Mouse (Mus musculus): ENCODE data around the gene Slc45a1. TPM values are rescaled to one million over a fixed set of nuclear protein-coding genes. Genes with fewer than 3 reads are reported as not detected.
A peak's percentile ranks its signal among the peaks of the same experiment; 100 is the strongest.

The Slc45a1 gene
- polyA plus RNA-seq, 1 experiment: 0.42 TPM

- H3K27me3 ChIP-seq (ENCODE audit: control insufficient read depth, insufficient read depth, low read length): no peaks in the 10 kb centered on the region
- H3K27ac ChIP-seq (ENCODE audit: control insufficient read depth, insufficient read depth, low read depth, low read length): no peak overlapping the region
- H3K4me1 ChIP-seq (ENCODE audit: control insufficient read depth, insufficient read depth, low read length): peaks cover 3% of the 10 kb centered on the region; the same call in 1 of the 2 replicates
- no peaks in the 10 kb centered on the region for H3K36me3 ChIP-seq (ENCODE audit: control insufficient read depth, insufficient read depth, low read length)
- H3K4me3 ChIP-seq (ENCODE audit: control insufficient read depth, low read depth, low read length): no peak overlapping the region
- TF ChIP-seq CTCF (IDR thresholded peaks at IDR 0.05; ENCODE audit: control insufficient read depth, insufficient read depth, insufficient replicate concordance, low read depth, low read length): peak; percentile 30; the same call in 1 of the 2 replicates
- no peak for TF ChIP-seq POLR2A (IDR thresholded peaks at IDR 0.05; ENCODE audit: control insufficient read depth, low read depth, low read length)
Observed at GRCm38 (mm10) chr4:150659926-150660610, 8.1 kb upstream of the Slc45a1 start.

DNA sequence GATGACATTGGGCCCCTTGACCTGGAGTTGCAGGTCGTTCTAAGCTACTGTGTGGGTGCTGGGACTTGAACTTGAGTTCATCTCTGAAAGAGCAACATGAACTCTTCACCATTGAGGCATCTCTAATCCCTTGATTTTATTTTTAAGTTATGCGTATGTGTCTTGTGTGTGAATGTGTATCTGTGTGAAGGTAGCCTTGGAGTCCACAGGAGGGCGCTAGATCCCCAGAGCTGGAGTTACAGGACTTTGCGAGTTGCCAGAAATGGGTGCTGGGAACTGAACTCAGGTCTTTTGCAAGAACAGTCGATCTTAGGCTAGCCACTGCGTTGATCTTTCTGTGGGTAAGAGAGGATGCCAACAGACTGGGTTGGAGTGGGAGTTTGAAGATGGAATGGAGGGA is 4.5 kb upstream of the Slc45a1 start:
- Histone ChIP-seq H3K27me3 (ENCODE audit: control insufficient read depth, insufficient read depth, low read length) (no peaks in the 10 kb centered on the region), H3K36me3 (ENCODE audit: control insufficient read depth, insufficient read depth, low read length) (no peaks in the 10 kb centered on the region), H3K4me3 (ENCODE audit: control insufficient read depth, low read depth, low read length) (no peak overlapping the region), H3K27ac (ENCODE audit: control insufficient read depth, insufficient read depth, low read depth, low read length) (no peak overlapping the region), H3K4me1 (ENCODE audit: control insufficient read depth, insufficient read depth, low read length) (peaks cover 3% of the 10 kb centered on the region; the same call in 1 of the 2 replicates)
- peak; percentile 39; the same call in 1 of the 2 replicates for TF ChIP-seq CTCF (IDR thresholded peaks at IDR 0.05; ENCODE audit: control insufficient read depth, insufficient read depth, insufficient replicate concordance, low read depth, low read length)
- TF ChIP-seq POLR2A (IDR thresholded peaks at IDR 0.05; ENCODE audit: control insufficient read depth, low read depth, low read length): no peak

GRCm38 (mm10) chr4:150655989-150656388 is 4.0 kb upstream of the Slc45a1 start:
- H3K4me3 ChIP-seq (ENCODE audit: control insufficient read depth, low read depth, low read length): no peak overlapping the region
- H3K36me3 ChIP-seq (ENCODE audit: control insufficient read depth, insufficient read depth, low read length): no peaks in the 10 kb centered on the region
- no peaks in the 10 kb centered on the region for H3K27me3 ChIP-seq (ENCODE audit: control insufficient read depth, insufficient read depth, low read length)
- peaks cover 4% of the 10 kb centered on the region for H3K4me1 ChIP-seq (ENCODE audit: control insufficient read depth, insufficient read depth, low read length)
- no peak overlapping the region for H3K27ac ChIP-seq (ENCODE audit: control insufficient read depth, insufficient read depth, low read depth, low read length)
- TF ChIP-seq POLR2A (IDR thresholded peaks at IDR 0.05; ENCODE audit: control insufficient read depth, low read depth, low read length) (no peak), CTCF (IDR thresholded peaks at IDR 0.05; ENCODE audit: control insufficient read depth, insufficient read depth, insufficient replicate concordance, low read depth, low read length) (peak; percentile 94)

DNA sequence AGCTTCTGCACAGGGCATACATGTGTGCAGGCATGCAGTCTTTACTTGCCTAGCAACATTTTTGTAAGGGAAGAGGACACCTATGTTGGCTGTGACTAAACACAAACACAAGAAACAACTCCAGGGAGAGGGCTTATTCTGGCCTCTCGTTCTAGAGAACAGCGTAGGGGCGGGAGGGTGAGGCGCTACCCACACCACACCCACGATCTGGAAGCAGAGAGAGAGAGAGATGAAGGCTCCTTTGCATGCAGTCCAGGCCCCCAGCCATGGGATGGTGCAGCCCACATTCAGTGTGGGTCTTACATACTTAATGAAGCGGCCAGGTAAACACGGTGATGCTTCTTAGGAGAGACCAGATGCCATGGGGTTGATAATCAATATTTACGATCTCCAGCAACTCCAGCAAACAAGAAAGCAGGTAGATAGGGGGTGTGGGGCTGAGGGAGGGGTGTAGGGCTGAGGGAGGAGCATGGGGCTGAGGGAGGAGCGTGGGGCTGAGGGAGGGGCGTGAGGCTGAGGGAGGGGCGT is 1.2 kb upstream of the Slc45a1 start:
- H3K27me3 ChIP-seq (ENCODE audit: control insufficient read depth, insufficient read depth, low read length): no peaks in the 10 kb centered on the region
- H3K27ac ChIP-seq (ENCODE audit: control insufficient read depth, insufficient read depth, low read depth, low read length): no peak overlapping the region
- no peaks in the 10 kb centered on the region for H3K36me3 ChIP-seq (ENCODE audit: control insufficient read depth, insufficient read depth, low read length)
- H3K4me1 ChIP-seq (ENCODE audit: control insufficient read depth, insufficient read depth, low read length): peaks cover 4% of the 10 kb centered on the region
- H3K4me3 ChIP-seq (ENCODE audit: control insufficient read depth, low read depth, low read length): no peak overlapping the region
- no peak for TF ChIP-seq CTCF (IDR thresholded peaks at IDR 0.05; ENCODE audit: control insufficient read depth, insufficient read depth, insufficient replicate concordance, low read depth, low read length)
- TF ChIP-seq POLR2A (IDR thresholded peaks at IDR 0.05; ENCODE audit: control insufficient read depth, low read depth, low read length): no peak

DNA sequence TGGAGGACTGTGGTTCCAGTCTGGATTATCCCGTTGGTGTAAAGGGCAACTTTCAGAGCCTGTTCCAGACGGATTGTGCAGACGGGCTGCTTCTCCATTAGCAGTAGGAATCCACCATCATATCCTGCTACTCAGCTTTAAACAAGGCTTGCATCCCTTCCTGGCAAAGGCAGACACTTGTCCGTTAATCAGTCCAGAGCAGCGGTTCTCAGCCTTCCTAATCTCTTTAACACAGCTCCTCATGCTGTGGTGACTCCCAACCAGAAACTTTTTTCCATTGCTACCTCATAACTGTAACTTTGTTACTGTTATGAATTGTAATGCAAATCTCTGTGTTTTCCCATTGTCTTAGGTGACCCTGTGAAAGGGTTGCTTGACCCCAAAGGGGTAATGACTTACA is 2.6 kb downstream of the Slc45a1 start:
- TF ChIP-seq CTCF (IDR thresholded peaks at IDR 0.05; ENCODE audit: control insufficient read depth, insufficient read depth, insufficient replicate concordance, low read depth, low read length) (no peak), POLR2A (IDR thresholded peaks at IDR 0.05; ENCODE audit: control insufficient read depth, low read depth, low read length) (no peak)
- no peaks in the 10 kb centered on the region for H3K36me3 ChIP-seq (ENCODE audit: control insufficient read depth, insufficient read depth, low read length)
- peaks cover 4% of the 10 kb centered on the region for H3K4me1 ChIP-seq (ENCODE audit: control insufficient read depth, insufficient read depth, low read length)
- no peak overlapping the region for H3K4me3 ChIP-seq (ENCODE audit: control insufficient read depth, low read depth, low read length)
- no peak overlapping the region for H3K27ac ChIP-seq (ENCODE audit: control insufficient read depth, insufficient read depth, low read depth, low read length)
- H3K27me3 ChIP-seq (ENCODE audit: control insufficient read depth, insufficient read depth, low read length): no peaks in the 10 kb centered on the region

GRCm38 (mm10) chr4:150644299-150644698 is 7.7 kb downstream of the Slc45a1 start:
- no peaks in the 10 kb centered on the region for H3K27me3 ChIP-seq (ENCODE audit: control insufficient read depth, insufficient read depth, low read length)
- no peaks in the 10 kb centered on the region for H3K4me1 ChIP-seq (ENCODE audit: control insufficient read depth, insufficient read depth, low read length)
- H3K36me3 ChIP-seq (ENCODE audit: control insufficient read depth, insufficient read depth, low read length): no peaks in the 10 kb centered on the region
- no peak overlapping the region for H3K27ac ChIP-seq (ENCODE audit: control insufficient read depth, insufficient read depth, low read depth, low read length)
- H3K4me3 ChIP-seq (ENCODE audit: control insufficient read depth, low read depth, low read length): no peak overlapping the region
- TF ChIP-seq POLR2A (IDR thresholded peaks at IDR 0.05; ENCODE audit: control insufficient read depth, low read depth, low read length) (no peak), CTCF (IDR thresholded peaks at IDR 0.05; ENCODE audit: control insufficient read depth, insufficient read depth, insufficient replicate concordance, low read depth, low read length) (no peak)

DNA sequence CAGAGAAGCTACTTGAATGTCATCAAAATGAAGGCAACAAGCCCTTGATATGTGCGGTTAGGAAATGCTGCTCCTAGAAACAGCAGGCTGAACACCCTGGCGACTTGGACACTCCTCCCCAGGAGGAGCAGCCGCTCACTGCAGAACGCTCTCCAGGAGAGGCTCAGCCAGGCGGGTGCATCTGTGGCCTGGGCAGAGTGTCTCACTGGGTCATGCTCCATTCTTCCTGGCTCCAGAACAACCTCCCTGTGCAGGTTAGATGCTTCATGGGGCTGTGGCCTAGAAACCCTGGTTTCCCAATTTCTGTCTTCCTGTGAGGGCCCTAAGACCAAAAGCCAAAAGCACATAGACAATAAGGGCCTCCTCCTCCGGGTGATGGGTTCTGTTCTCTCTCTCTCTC is 15.3 kb downstream of the Slc45a1 start:
- no peak overlapping the region for H3K27ac ChIP-seq (ENCODE audit: control insufficient read depth, insufficient read depth, low read depth, low read length)
- no peaks in the 10 kb centered on the region for H3K4me1 ChIP-seq (ENCODE audit: control insufficient read depth, insufficient read depth, low read length)
- H3K27me3 ChIP-seq (ENCODE audit: control insufficient read depth, insufficient read depth, low read length): no peaks in the 10 kb centered on the region
- H3K36me3 ChIP-seq (ENCODE audit: control insufficient read depth, insufficient read depth, low read length): no peaks in the 10 kb centered on the region
- TF ChIP-seq CTCF (IDR thresholded peaks at IDR 0.05; ENCODE audit: control insufficient read depth, insufficient read depth, insufficient replicate concordance, low read depth, low read length) (no peak), POLR2A (IDR thresholded peaks at IDR 0.05; ENCODE audit: control insufficient read depth, low read depth, low read length) (no peak)
- H3K4me3 ChIP-seq (ENCODE audit: control insufficient read depth, low read depth, low read length): no peak overlapping the region
